Mouse (Mus musculus): ENCODE measurements around the gene Chmp2a.

DNA sequence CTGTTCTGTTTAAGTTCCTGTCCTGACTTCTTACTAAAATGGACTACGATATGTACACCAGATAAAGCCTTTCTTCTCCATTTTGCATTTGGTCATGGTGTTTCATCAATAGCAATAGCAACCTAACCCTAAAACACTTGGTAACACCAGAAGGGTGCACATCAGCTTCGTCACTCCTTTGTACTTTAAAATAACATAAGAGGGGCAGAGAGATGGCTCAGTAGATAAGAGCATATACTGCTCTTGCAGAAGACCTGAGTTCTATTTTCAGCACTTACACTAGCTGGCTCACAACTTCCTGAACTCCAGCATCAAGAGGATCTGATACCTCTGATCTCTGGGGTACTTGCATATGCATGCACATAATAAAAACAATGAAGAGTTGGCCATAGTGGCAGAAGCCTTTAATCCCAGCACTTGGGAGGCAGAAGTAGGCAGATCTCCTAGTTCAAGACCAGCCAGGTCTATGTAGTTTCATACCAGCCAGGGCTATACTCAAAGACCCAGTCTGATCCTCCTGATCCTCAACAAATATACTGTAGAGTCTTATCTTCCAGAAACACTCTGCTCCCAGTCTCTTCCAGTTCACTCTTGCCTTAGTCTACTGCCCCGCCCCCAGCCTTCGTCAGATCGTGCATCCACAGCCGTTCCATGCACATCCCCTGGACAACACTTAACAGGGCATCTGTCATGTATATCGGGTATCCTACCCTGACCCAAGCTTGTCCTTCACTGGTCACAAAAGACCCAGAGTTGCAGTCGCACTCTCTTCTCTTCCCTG is 47.0 kb downstream of the Chmp2a start:
- TF ChIP-seq POLR2A (IDR thresholded peaks at IDR 0.05; ENCODE audit: borderline replicate concordance, insufficient read depth, low read length) (no peak), CTCF (IDR thresholded peaks at IDR 0.05; ENCODE audit: borderline replicate concordance, insufficient read depth, low read depth, low read length) (no peak)
